ENCODE assay signal across 26 mouse cellular contexts in the genomic region with DNA sequence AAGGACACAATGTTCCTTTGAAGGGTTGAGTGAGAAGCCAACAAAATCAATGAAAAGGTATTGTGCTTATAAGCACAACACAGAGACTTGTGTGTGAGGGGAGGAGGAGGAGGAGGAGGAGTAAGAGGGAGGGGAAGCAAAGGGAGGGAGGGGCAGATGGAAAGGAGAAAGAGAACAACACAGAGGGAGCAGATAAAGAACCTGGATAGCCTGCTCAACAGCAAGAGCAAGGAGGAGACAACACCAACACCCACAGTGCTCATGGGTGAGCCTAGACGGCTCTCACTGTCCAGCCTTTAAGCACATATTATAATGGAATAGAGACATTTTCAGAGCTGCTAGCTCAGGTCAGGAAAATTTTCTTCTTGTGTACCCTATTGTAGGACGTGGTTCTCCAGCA. TPM values are rescaled to one million over a fixed set of nuclear protein-coding genes. Genes with fewer than 3 reads are reported as not detected.
"Had no signal": no experiment of that assay in that cellular context is flagged by ENCODE, and none has a peak within 500 bp of the region (broad histone marks: within the 10 kb centered on the region; RNA-seq: fewer than 3 reads in every experiment).

No protein-coding gene starts in this region.

- H3K9me3 ChIP-seq: intestine, embryonic 15.5 days; kidney, embryonic 15.5 days; limb, embryonic 12.5 days; limb, embryonic 15.5 days; lung, embryonic 15.5 days; midbrain, embryonic 12.5 days; midbrain, embryonic 15.5 days; neural tube, embryonic 12.5 days; neural tube, embryonic 15.5 days; stomach, embryonic 15.5 days had no signal

- H3K4me1 ChIP-seq: midbrain, embryonic 15.5 days; neural tube, embryonic 15.5 days; stomach, embryonic 15.5 days had no signal

- DNase-seq: kidney, adult 11 months; kidney, adult 8-10 months; kidney, postnatal 10 days; kidney, postnatal 36 days; layer of hippocampus, postnatal 36 days; lung, adult 18-20 months; lung, postnatal 10 days; lung, postnatal 36 days; right cerebral cortex, adult 18-20 months; right cerebral cortex, postnatal 14 days; right cerebral cortex, postnatal 4 days; thymus, adult 2 months; thymus, postnatal 14 days; thymus, postnatal 4 days had no signal

- H3K36me3 ChIP-seq: intestine, embryonic 15.5 days; limb, embryonic 15.5 days; stomach, embryonic 15.5 days had no signal

- ATAC-seq: intestine, embryonic 15.5 days; midbrain, embryonic 15.5 days had no signal

- H3K4me3 ChIP-seq: intestine, embryonic 15.5 days; kidney, embryonic 15.5 days; left cerebral cortex, adult 2 months; limb, embryonic 12.5 days; limb, embryonic 15.5 days; lung, embryonic 15.5 days; midbrain, embryonic 12.5 days; midbrain, embryonic 15.5 days; neural tube, embryonic 12.5 days; neural tube, embryonic 15.5 days; stomach, embryonic 15.5 days had no signal

- H3K27ac ChIP-seq: intestine, embryonic 15.5 days; kidney, embryonic 15.5 days; left cerebral cortex, adult 2 months; limb, embryonic 12.5 days; limb, embryonic 15.5 days; lung, embryonic 15.5 days; midbrain, embryonic 12.5 days; midbrain, embryonic 15.5 days; neural tube, embryonic 12.5 days; neural tube, embryonic 15.5 days; stomach, embryonic 15.5 days had no signal

- H3K9ac ChIP-seq: intestine, embryonic 15.5 days; kidney, embryonic 15.5 days; limb, embryonic 12.5 days; limb, embryonic 15.5 days; lung, embryonic 15.5 days; midbrain, embryonic 12.5 days; midbrain, embryonic 15.5 days; neural tube, embryonic 12.5 days; neural tube, embryonic 15.5 days; stomach, embryonic 15.5 days had no signal

- H3K27me3 ChIP-seq: intestine, embryonic 15.5 days; kidney, embryonic 15.5 days; limb, embryonic 12.5 days; limb, embryonic 15.5 days; lung, embryonic 15.5 days; midbrain, embryonic 12.5 days; midbrain, embryonic 15.5 days; neural tube, embryonic 12.5 days; neural tube, embryonic 15.5 days; stomach, embryonic 15.5 days had no signal

- H3K4me2 ChIP-seq: intestine, embryonic 15.5 days; kidney, embryonic 15.5 days; limb, embryonic 12.5 days; limb, embryonic 15.5 days; lung, embryonic 15.5 days; midbrain, embryonic 12.5 days; midbrain, embryonic 15.5 days; neural tube, embryonic 12.5 days; neural tube, embryonic 15.5 days; stomach, embryonic 15.5 days had no signal

RNA-seq across cellular contexts. Expression of gene AL731706.2, which starts 23.8 kb away (rescaled TPM):
- total RNA-seq: left cerebral cortex, postnatal 4 days had no signal
- polyA plus RNA-seq: thymus, adult 2 months had no signal
